ENCODE assay signal across 8 mouse cellular contexts in genomic region chr6:113326533-113327315, GRCm38 (mm10). TPM values are rescaled to one million over a fixed set of nuclear protein-coding genes. Genes with fewer than 3 reads are reported as not detected.
DNase-seq lines count a peak whose midpoint lies in the region; ATAC-seq and TF ChIP-seq lines count a peak whose summit lies in the region.

Gene Ogg1 (plus strand): TSS chr6:113326972.

- under 1% methylated on average over 52 of the region's 52 CpGs for WGBS in forebrain, embryonic 16.5 days
- under 1% methylated on average over 52 of the region's 52 CpGs for WGBS in lung, embryonic 14.5 days
- WGBS in olfactory bulb, adult 2 months: under 1% methylated on average over 52 of the region's 52 CpGs
- WGBS in thymus, adult 2 months: under 1% methylated on average over 52 of the region's 52 CpGs

- H3K36me3 ChIP-seq in G1E (replicated peaks): peaks cover 74% of the 10 kb centered on the region
- peaks cover 25% of the 10 kb centered on the region for H3K36me3 ChIP-seq in forebrain, embryonic 16.5 days (ENCODE audit: control insufficient read depth, insufficient read depth)
- peaks cover 51% of the 10 kb centered on the region for H3K36me3 ChIP-seq in lung, embryonic 14.5 days (ENCODE audit: insufficient read depth)
- H3K36me3 ChIP-seq in thymus, adult 2 months (ENCODE audit: control insufficient read depth, insufficient read depth, low read length): peaks cover 28% of the 10 kb centered on the region

- peak; percentile 94 for ATAC-seq in G1E (ENCODE audit: extremely low read depth, insufficient number of reproducible peaks, low FRiP score, poor library complexity, severe bottlenecking)
- ATAC-seq in forebrain, embryonic 16.5 days: peak; percentile 98
- ATAC-seq in lung, embryonic 14.5 days (ENCODE audit: insufficient read depth): peak; percentile 98

- peak; percentile 99 for DNase-seq in G1E (ENCODE audit: low spot score)
- peak; percentile 95 to 99 for DNase-seq in cerebellum, adult 18-20 months
- DNase-seq in heart, postnatal 36 days: peak; percentile 94 to 95
- peak; percentile 96 to 100 for DNase-seq in layer of hippocampus, adult 2 months (ENCODE audit: low spot score in 2 of 2)
- DNase-seq in lung, embryonic 14.5 days: peak; percentile 99
- DNase-seq in thymus, adult 2 months: peak; percentile 98

- TF ChIP-seq POLR2A in olfactory bulb, adult 2 months (IDR thresholded peaks at IDR 0.05; ENCODE audit: insufficient read depth, low read depth, low read length): peak; percentile 71
- TF ChIP-seq POLR2A in thymus, adult 2 months (IDR thresholded peaks at IDR 0.05; ENCODE audit: control insufficient read depth, extremely low read depth, insufficient read depth, low read length, poor library complexity): peak; percentile 55

- H3K4me1 ChIP-seq in G1E (ENCODE audit: insufficient read depth, low read depth, low read length): peaks cover 36% of the 10 kb centered on the region
- peaks cover 11% of the 10 kb centered on the region for H3K4me1 ChIP-seq in forebrain, embryonic 16.5 days (replicated peaks; ENCODE audit: control insufficient read depth, insufficient read depth, low read length)
- H3K4me1 ChIP-seq in lung, embryonic 14.5 days (ENCODE audit: insufficient read depth): no peaks in the 10 kb centered on the region
- H3K4me1 ChIP-seq in olfactory bulb, adult 2 months (ENCODE audit: control insufficient read depth, insufficient read depth, low read length): 0 out of 2 replicates have a peak, but pooled peaks cover 5% of the 10 kb centered on the region
- peaks cover 9% of the 10 kb centered on the region for H3K4me1 ChIP-seq in thymus, adult 2 months (replicated peaks; ENCODE audit: control insufficient read depth, insufficient read depth, low read length)

- intact Hi-C loops in heart, postnatal 36 days (cut with DNase I): loop anchor here (2.0 to 10.0 kb wide), 3 partner anchors 50 to 278 kb away; partner anchors contain the start of genes Brk1, Creld1, Fancd2os and Tada3

- peak within 1 kb of the TSS; percentile 98 for H3K4me2 ChIP-seq in forebrain, embryonic 16.5 days (ENCODE audit: low read length)
- H3K4me2 ChIP-seq in lung, embryonic 14.5 days: peak within 1 kb of the TSS; percentile 91

- H3K27me3 ChIP-seq in G1E (ENCODE audit: insufficient read depth, low read length): no peaks in the 10 kb centered on the region
- no peaks in the 10 kb centered on the region for H3K27me3 ChIP-seq in forebrain, embryonic 16.5 days (replicated peaks; ENCODE audit: control insufficient read depth, insufficient read depth, low read length)
- H3K27me3 ChIP-seq in lung, embryonic 14.5 days (ENCODE audit: insufficient read depth, low read length): no peaks in the 10 kb centered on the region
- H3K27me3 ChIP-seq in thymus, adult 2 months (ENCODE audit: control insufficient read depth, insufficient read depth, low read length): no peaks in the 10 kb centered on the region

- no peak for TF ChIP-seq CTCF in G1E (IDR thresholded peaks at IDR 0.05; ENCODE audit: low read depth, low read length)
- no peak for TF ChIP-seq CTCF in layer of hippocampus, adult 2 months (conservative IDR thresholded peaks at IDR 0.05)
- TF ChIP-seq CTCF in lung, embryonic 14.5 days (IDR thresholded peaks at IDR 0.05; ENCODE audit: low read depth): no peak
- no peak for TF ChIP-seq CTCF in olfactory bulb, adult 2 months (IDR thresholded peaks at IDR 0.05; ENCODE audit: insufficient read depth, low read depth, low read length)
- TF ChIP-seq CTCF in thymus, adult 2 months (IDR thresholded peaks at IDR 0.05; ENCODE audit: borderline replicate concordance, control insufficient read depth, extremely low read depth, insufficient read depth, low read length, poor library complexity): peak; percentile 46; the same call in 1 of the 2 replicates

- H3K9ac ChIP-seq in forebrain, embryonic 16.5 days (replicated peaks; ENCODE audit: low read depth, low read length): peak within 1 kb of the TSS; percentile 76
- peak within 1 kb of the TSS; percentile 70 for H3K9ac ChIP-seq in lung, embryonic 14.5 days

- H3K9me3 ChIP-seq in G1E (replicated peaks): no peaks in the 10 kb centered on the region
- H3K9me3 ChIP-seq in forebrain, embryonic 16.5 days (ENCODE audit: control insufficient read depth, low read length): no peaks in the 10 kb centered on the region
- no peaks in the 10 kb centered on the region for H3K9me3 ChIP-seq in lung, embryonic 14.5 days (ENCODE audit: low read depth, low read length)

- peak within 1 kb of the TSS; percentile 73 for H3K4me3 ChIP-seq in G1E (ENCODE audit: low read depth, low read length)
- peak within 1 kb of the TSS; percentile 64 for H3K4me3 ChIP-seq in forebrain, embryonic 16.5 days (replicated peaks; ENCODE audit: low read length)
- peak within 1 kb of the TSS; percentile 71 for H3K4me3 ChIP-seq in layer of hippocampus, adult 2 months
- peak within 1 kb of the TSS; percentile 62 for H3K4me3 ChIP-seq in lung, embryonic 14.5 days (ENCODE audit: low read depth, low read length)
- peak within 1 kb of the TSS; percentile 53 for H3K4me3 ChIP-seq in olfactory bulb, adult 2 months (ENCODE audit: insufficient read depth, low read depth, low read length)
- H3K4me3 ChIP-seq in thymus, adult 2 months (ENCODE audit: control insufficient read depth, insufficient read depth, low read length): peak within 1 kb of the TSS; percentile 64

- H3K27ac ChIP-seq in forebrain, embryonic 16.5 days (ENCODE audit: low read length): peak within 1 kb of the TSS; percentile 93
- H3K27ac ChIP-seq in layer of hippocampus, adult 2 months: peak within 1 kb of the TSS; percentile 95
- peak within 1 kb of the TSS; percentile 93 for H3K27ac ChIP-seq in lung, embryonic 14.5 days (ENCODE audit: low read depth)
- peak within 1 kb of the TSS; percentile 17; the same call in 1 of the 2 replicates for H3K27ac ChIP-seq in olfactory bulb, adult 2 months (ENCODE audit: insufficient read depth, low read depth, low read length)
- peak within 1 kb of the TSS; percentile 60 for H3K27ac ChIP-seq in thymus, adult 2 months (ENCODE audit: control insufficient read depth, insufficient read depth, low read length)

RNA-seq across cellular contexts. Expression of gene Ogg1, which starts in this region (rescaled TPM):
- total RNA-seq in G1E (2014; fragmentation: Nextera tagmentation) (30.4 and 56.3 TPM in 2 replicates), G1E (2017) (10.9 and 11.5 TPM in 2 replicates)
- polyA plus RNA-seq in G1E (2012): 10.4 and 11.3 TPM in 2 replicates
- polyA plus RNA-seq in forebrain, embryonic 16.5 days (2015; fragmentation: Nextera tagmentation; extraction: Ambion mirVana): 11.3 and 11.9 TPM in 2 replicates
- 1 to 10 TPM; 4.7 to 7.4 TPM for total RNA-seq in heart, postnatal 36 days (2021)
- total RNA-seq in layer of hippocampus, adult 2 months (2021): 10 to 100 TPM in 1 of 2 experiments, 1 to 10 TPM in 1; 9.1 to 10.6 TPM
- 16.9 and 17.7 TPM in 2 replicates for polyA plus RNA-seq in lung, embryonic 14.5 days (2014; fragmentation: Nextera tagmentation; extraction: Ambion mirVana)
- polyA plus RNA-seq in olfactory bulb, adult 2 months (2012; ENCODE audit: insufficient read depth, insufficient read length, low replicate concordance, missing spikeins): not detected in 2 replicates
- 23.1 and 23.4 TPM in 2 replicates for polyA plus RNA-seq in thymus, adult 2 months (2012; rRNA removed)

Comparison
In these comparisons a context has a peak if more than half of its experiments do, and no peak if none do; other contexts are left out.
1. Peak in every context shown above with its lines: DNase-seq, ATAC-seq, H3K4me3 ChIP-seq and H3K27ac ChIP-seq.
2. RNA of gene Ogg1 (polyA plus RNA-seq): 23.1 to 23.4 TPM in thymus, adult 2 months, 16.9 to 17.7 TPM in lung, embryonic 14.5 days, 11.3 to 11.9 TPM in forebrain, embryonic 16.5 days and 10.4 to 11.3 TPM in G1E; not detected in olfactory bulb, adult 2 months; every median in the first group is over 10 times any median in the second.
3. H3K27ac ChIP-seq: peak in every context shown above with its lines; median percentile 95 in layer of hippocampus, adult 2 months; 93 in forebrain, embryonic 16.5 days; 93 in lung, embryonic 14.5 days; 60 in thymus, adult 2 months; 17 in olfactory bulb, adult 2 months.